Mouse (Mus musculus) lung, embryonic 15.5 days (tissue): ENCODE results near the gene Cdk14. TPM values are rescaled to one million over a fixed set of nuclear protein-coding genes. Genes with fewer than 3 reads are reported as not detected.

ENCODE experiments used
- ATAC-seq: fragments of 200-750 bp; cut with Nextera tagmentation; 2 replicates; pipeline ENCODE4 v1.8.0; 2017; ENCODE audit warnings: moderate number of reproducible peaks, borderline replicate concordance; ENCODE audit not compliant: low FRiP score, low TSS enrichment; ENCODE audit errors: extremely low read depth
- H3K27ac ChIP-seq: fragments of 300-500 bp; sonication (generic); 2 replicates; pipeline ENCODE4 v1.5.1; 2015; ENCODE audit warnings: moderate library complexity, mild to moderate bottlenecking, inconsistent platforms
- H3K27me3 ChIP-seq: fragments of 300-500 bp; sonication (generic); 2 replicates; pipeline ENCODE4 v1.6.1; 2015; ENCODE audit warnings: inconsistent platforms
- H3K36me3 ChIP-seq: fragments of 300-500 bp; sonication (generic); 2 replicates; pipeline ENCODE4 v1.6.1; 2015; ENCODE audit warnings: inconsistent platforms
- H3K4me1 ChIP-seq: fragments of 300-500 bp; sonication (generic); 2 replicates; pipeline ENCODE4 v1.6.1; 2015; ENCODE audit warnings: inconsistent platforms
- H3K4me2 ChIP-seq: fragments of 300-500 bp; sonication (generic); 2 replicates; pipeline ENCODE4 v1.6.1; 2015; ENCODE audit warnings: inconsistent platforms, mild to moderate bottlenecking, moderate library complexity
- H3K4me3 ChIP-seq: fragments of 300-500 bp; sonication (generic); 2 replicates; pipeline ENCODE4 v1.5.1; 2015; ENCODE audit warnings: mild to moderate bottlenecking, inconsistent platforms
- H3K9ac ChIP-seq: fragments of 300-500 bp; sonication (generic); 2 replicates; pipeline ENCODE4 v1.6.1; 2015; ENCODE audit warnings: inconsistent platforms
- H3K9me3 ChIP-seq: fragments of 300-500 bp; sonication (generic); 2 replicates; pipeline ENCODE4 v1.6.1; 2016; ENCODE audit warnings: inconsistent platforms
- WGBS: fragments of 180-500 bp; shearing (Covaris S2); methylation state at CpG from one replicate; pipeline ENCODE4 v1.1.7; 2015; 5-methylcytosine and 5-hydroxymethylcytosine counted together
- polyA plus RNA-seq: library from polyadenylated mRNA; unstranded; fragments of >200 nt; fragmentation: Nextera tagmentation; extraction: Ambion mirVana; gene quantifications from 2 replicates; pipeline ENCODE4 v1.2.1, GENCODE M21; 2015

Cdk14 gene
- polyA plus RNA-seq, 1 experiment from 2014 or later: 33.1 TPM

- 63% methylated on average over 1 of the region's 1 CpGs for WGBS
- Histone ChIP-seq H3K27me3 (no peaks in the 10 kb centered on the region), H3K4me2 (no peak overlapping the region), H3K27ac (no peak overlapping the region), H3K4me1 (no peaks in the 10 kb centered on the region; the same call in 1 of the 2 replicates), H3K4me3 (no peak overlapping the region), H3K36me3 (no peaks in the 10 kb centered on the region), H3K9ac (no peak overlapping the region), H3K9me3 (no peaks in the 10 kb centered on the region)
- no peak for ATAC-seq
Observed at GRCm38 (mm10) chr5:4770609-4771008, 649.5 kb downstream of the Cdk14 start.

GRCm38 (mm10) chr5:4767896-4768295 lies 652.2 kb downstream of the Cdk14 start:
- WGBS: 35% methylated on average over 2 of the region's 2 CpGs
- ATAC-seq: no peak
- Histone ChIP-seq H3K4me1 (no peaks in the 10 kb centered on the region; the same call in 1 of the 2 replicates), H3K36me3 (no peaks in the 10 kb centered on the region), H3K9ac (no peak overlapping the region), H3K4me3 (no peak overlapping the region), H3K27ac (no peak overlapping the region), H3K27me3 (no peaks in the 10 kb centered on the region), H3K9me3 (no peaks in the 10 kb centered on the region), H3K4me2 (no peak overlapping the region)

- Histone ChIP-seq H3K9me3 (no peaks in the 10 kb centered on the region), H3K9ac (no peak overlapping the region), H3K4me2 (no peak overlapping the region), H3K36me3 (no peaks in the 10 kb centered on the region), H3K4me3 (no peak overlapping the region), H3K27me3 (no peaks in the 10 kb centered on the region), H3K4me1 (no peaks in the 10 kb centered on the region; the same call in 1 of the 2 replicates), H3K27ac (no peak overlapping the region)
- ATAC-seq: no peak
- 50% methylated on average over 5 of the region's 5 CpGs for WGBS
Observed at GRCm38 (mm10) chr5:4766719-4767118, 653.4 kb downstream of the Cdk14 start.

GRCm38 (mm10) chr5:4761891-4762290 lies 658.2 kb downstream of the Cdk14 start:
- H3K27ac ChIP-seq: no peak overlapping the region
- ATAC-seq: no peak
- H3K4me2 ChIP-seq: no peak overlapping the region
- H3K27me3 ChIP-seq: no peaks in the 10 kb centered on the region
- no peak overlapping the region for H3K4me3 ChIP-seq
- no peak overlapping the region for H3K9ac ChIP-seq
- no peaks in the 10 kb centered on the region for H3K36me3 ChIP-seq
- H3K9me3 ChIP-seq: no peaks in the 10 kb centered on the region
- H3K4me1 ChIP-seq: peaks cover 7% of the 10 kb centered on the region

- Histone ChIP-seq H3K4me3 (peak overlapping the region; percentile 58), H3K27me3 (no peaks in the 10 kb centered on the region), H3K9ac (peak overlapping the region; percentile 54), H3K9me3 (no peaks in the 10 kb centered on the region), H3K4me1 (peaks cover 21% of the 10 kb centered on the region; the same call in 1 of the 2 replicates), H3K27ac (peak overlapping the region; percentile 95), H3K36me3 (no peaks in the 10 kb centered on the region), H3K4me2 (peak overlapping the region; percentile 90)
- under 1% methylated on average over 23 of the region's 23 CpGs for WGBS
- peak; percentile 41 for ATAC-seq
Observed at GRCm38 (mm10) chr5:4758331-4759080, 661.6 kb downstream of the Cdk14 start.

- Histone ChIP-seq H3K9ac (peak within 1 kb of the TSS; percentile 91), H3K27me3 (no peaks in the 10 kb centered on the region), H3K4me1 (peaks cover 21% of the 10 kb centered on the region; the same call in 1 of the 2 replicates), H3K4me3 (peak within 1 kb of the TSS; percentile 58), H3K9me3 (no peaks in the 10 kb centered on the region), H3K36me3 (no peaks in the 10 kb centered on the region), H3K27ac (peak within 1 kb of the TSS; percentile 95), H3K4me2 (peak within 1 kb of the TSS; percentile 90)
- WGBS: under 1% methylated on average over 33 of the region's 33 CpGs
- ATAC-seq: peak; percentile 95
Observed at GRCm38 (mm10) chr5:4757902-4758301, 662.2 kb downstream of the Cdk14 start, which contains the start of gene Fzd1. Fzd1 (minus strand) TSS chr5:4758035.

- H3K4me2 ChIP-seq: peak overlapping the region; percentile 90
- no peaks in the 10 kb centered on the region for H3K27me3 ChIP-seq
- peak overlapping the region; percentile 95 for H3K27ac ChIP-seq
- peak overlapping the region; percentile 58 for H3K4me3 ChIP-seq
- peak; percentile 34 for ATAC-seq
- no peaks in the 10 kb centered on the region for H3K9me3 ChIP-seq
- H3K36me3 ChIP-seq: no peaks in the 10 kb centered on the region
- peak overlapping the region; percentile 91 for H3K9ac ChIP-seq
- H3K4me1 ChIP-seq: peaks cover 21% of the 10 kb centered on the region; the same call in 1 of the 2 replicates
- WGBS: under 1% methylated on average over 70 of the region's 80 CpGs
Observed at GRCm38 (mm10) chr5:4756871-4757711, 663.0 kb downstream of the Cdk14 start.

GRCm38 (mm10) chr5:4756001-4756681 lies 664.0 kb downstream of the Cdk14 start:
- ATAC-seq: no peak
- Histone ChIP-seq H3K4me2 (peak overlapping the region; percentile 90), H3K36me3 (no peaks in the 10 kb centered on the region), H3K9me3 (no peaks in the 10 kb centered on the region), H3K27ac (peak overlapping the region; percentile 95), H3K4me1 (peaks cover 21% of the 10 kb centered on the region; the same call in 1 of the 2 replicates), H3K9ac (peak overlapping the region; percentile 91), H3K27me3 (no peaks in the 10 kb centered on the region), H3K4me3 (peak overlapping the region; percentile 58)
- 2% methylated on average over 43 of the region's 43 CpGs for WGBS

GRCm38 (mm10) chr5:4755326-4755725 lies 664.8 kb downstream of the Cdk14 start:
- Histone ChIP-seq H3K4me3 (peak overlapping the region; percentile 58), H3K27ac (0 out of 2 replicates have a peak overlapping the region, but pooled peaks have one; percentile 23), H3K36me3 (no peaks in the 10 kb centered on the region), H3K4me2 (peak overlapping the region; percentile 90), H3K4me1 (peaks cover 21% of the 10 kb centered on the region; the same call in 1 of the 2 replicates), H3K27me3 (no peaks in the 10 kb centered on the region), H3K9ac (peak overlapping the region; percentile 91), H3K9me3 (no peaks in the 10 kb centered on the region)
- ATAC-seq: no peak
- WGBS: 18% methylated on average over 11 of the region's 11 CpGs

- no peaks in the 10 kb centered on the region for H3K36me3 ChIP-seq
- no peak for ATAC-seq
- peak overlapping the region; percentile 58 for H3K4me3 ChIP-seq
- no peaks in the 10 kb centered on the region for H3K9me3 ChIP-seq
- H3K4me2 ChIP-seq: peak overlapping the region; percentile 90
- H3K27me3 ChIP-seq: no peaks in the 10 kb centered on the region
- peaks cover 20% of the 10 kb centered on the region; the same call in 1 of the 2 replicates for H3K4me1 ChIP-seq
- no peak overlapping the region for H3K27ac ChIP-seq
- WGBS: 27% methylated on average over 9 of the region's 9 CpGs
- H3K9ac ChIP-seq: peak overlapping the region; percentile 91; the same call in 1 of the 2 replicates
Observed at GRCm38 (mm10) chr5:4754701-4755281, 665.3 kb downstream of the Cdk14 start.
